Mouse (Mus musculus) Patski (cell line): ENCODE data around the gene Pde11a. TPM values are rescaled to one million over a fixed set of nuclear protein-coding genes. Genes with fewer than 3 reads are reported as not detected.

Source experiments
- ATAC-seq: fragments of 100-300 bp; one replicate; pipeline ENCODE4 v1.8.0; 2021
- CTCF ChIA-PET: fragments of 350-600 bp; sonication (Branson Sonifier 250); formaldehyde crosslinking; loops from one replicate; lab custom pipeline; 2022; ENCODE audit warnings: inconsistent platforms; lab: Charles Lee
- POLR2A ChIA-PET: fragments of 350-600 bp; sonication (Branson Sonifier 250); formaldehyde crosslinking; loops from one replicate; lab custom pipeline; 2022; ENCODE audit warnings: antibody characterized with exemption, inconsistent platforms; lab: Charles Lee
- DNase-seq: peaks from one replicate; pipeline ENCODE4 v3.0.0-alpha.2; 2011; ENCODE audit warnings: low read depth, low spot score
- H3K27me3 ChIP-seq: fragments of 371-371 bp; one replicate; pipeline ENCODE4 v1.5.1; 2021
- CTCF ChIP-seq: fragments of 100-300 bp; IDR thresholded peaks from one replicate; pipeline ENCODE4 v1.5.1; 2021
- in situ Hi-C: fragments of 300-500 bp; cut with MboI; formaldehyde crosslinking; loops from 3 replicates; pipeline ENCODE4 v1.11.1; 2018; ENCODE audit warnings: low pct_unique_long_range_greater_than_20kb, mixed read lengths
- polyA plus RNA-seq: library from polyadenylated mRNA; unstranded; gene quantifications from one replicate; pipeline ENCODE4 v1.2.3, GENCODE M21; 2021

Gene Pde11a
- polyA plus RNA-seq, 1 experiment from 2014 or later, result 0.04 TPM

DNA sequence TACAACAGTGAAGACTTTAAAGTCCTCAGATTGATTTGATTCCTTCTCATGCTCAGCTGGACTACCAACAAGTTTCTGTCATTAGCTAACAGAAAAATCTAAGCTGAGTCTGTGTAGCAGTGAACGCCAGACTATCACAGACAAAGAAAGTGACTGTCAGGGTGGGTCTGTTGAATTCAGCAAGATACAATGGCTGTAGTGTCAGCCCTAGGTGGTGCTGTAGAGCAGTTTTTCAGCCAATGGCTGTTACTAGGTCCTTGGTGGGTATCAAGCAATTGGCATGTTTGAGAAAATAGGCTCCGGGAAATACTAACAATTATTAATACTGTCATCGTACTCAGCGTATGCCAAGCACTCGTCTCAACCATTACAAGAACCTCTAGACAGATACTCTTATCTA is 274.5 kb downstream of the Pde11a start:
- in situ Hi-C loops, result no loop called here
- POLR2A ChIA-PET, result no interaction called here
- peak; percentile 59 for TF ChIP-seq CTCF
- no peak for ATAC-seq
- H3K27me3 ChIP-seq, result peaks cover 5% of the 10 kb centered on the region
- DNase-seq, result no peak
- CTCF ChIA-PET, result interaction anchor here (1.0 to 1.2 kb wide), 2 partner anchors 30 to 68 kb away, joined by 3 read pairs; no protein-coding TSS in a partner anchor

DNA sequence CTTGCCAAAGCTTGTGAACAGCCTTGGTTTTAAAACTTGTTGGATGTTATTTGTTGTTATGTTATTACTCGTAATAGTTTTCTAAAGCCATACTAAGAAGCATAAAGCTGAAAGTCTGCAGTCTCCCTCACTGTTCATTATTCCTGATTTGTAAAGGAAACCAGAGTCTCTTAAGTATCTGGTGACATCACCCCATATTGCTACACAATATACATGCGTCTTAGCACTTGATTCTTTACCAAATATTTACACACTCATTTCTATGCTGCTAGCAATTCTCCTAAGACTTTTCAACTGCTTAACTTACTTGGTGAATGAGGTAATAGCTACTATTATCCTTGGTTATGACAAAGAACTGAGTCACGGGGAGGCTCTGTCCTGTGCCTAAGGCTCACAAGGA is 278.4 kb downstream of the Pde11a start:
- no peak for ATAC-seq
- DNase-seq, result no peak
- H3K27me3 ChIP-seq, result peaks cover 30% of the 10 kb centered on the region
- CTCF ChIA-PET, result interaction anchor here (1.3 kb wide), 1 partner anchor 76 kb away, joined by 3 read pairs; no protein-coding TSS in a partner anchor
- in situ Hi-C loops, result no loop called here
- POLR2A ChIA-PET, result no interaction called here
- no peak for TF ChIP-seq CTCF

DNA sequence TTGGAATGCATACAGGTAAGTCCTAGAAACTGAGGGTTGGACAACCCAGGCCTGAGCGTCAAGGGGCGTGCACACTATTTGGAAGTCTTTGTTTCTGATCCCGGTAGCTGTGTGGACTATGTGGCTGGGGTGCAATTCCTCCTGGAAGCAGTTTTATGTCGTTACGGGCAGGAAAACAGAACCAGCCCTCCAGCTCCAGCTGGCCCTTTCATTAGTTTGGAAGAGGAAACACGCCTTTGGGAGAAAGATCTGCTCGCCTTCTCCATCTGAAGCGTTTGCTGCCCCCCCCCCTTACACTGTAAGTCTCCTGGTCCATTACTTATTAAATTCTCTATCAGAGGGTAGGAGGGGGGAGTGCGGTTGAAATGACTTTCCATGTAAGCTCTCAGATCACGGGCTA is 279.0 kb downstream of the Pde11a start:
- in situ Hi-C loops, result no loop called here
- no peak for ATAC-seq
- H3K27me3 ChIP-seq, result peaks cover 36% of the 10 kb centered on the region
- DNase-seq, result no peak
- ChIA-PET POLR2A (no interaction called here), CTCF (interaction anchor here (0.6 to 1.3 kb wide), 2 partner anchors 32 to 75 kb away, joined by 3 read pairs; no protein-coding TSS in a partner anchor)
- no peak for TF ChIP-seq CTCF

DNA sequence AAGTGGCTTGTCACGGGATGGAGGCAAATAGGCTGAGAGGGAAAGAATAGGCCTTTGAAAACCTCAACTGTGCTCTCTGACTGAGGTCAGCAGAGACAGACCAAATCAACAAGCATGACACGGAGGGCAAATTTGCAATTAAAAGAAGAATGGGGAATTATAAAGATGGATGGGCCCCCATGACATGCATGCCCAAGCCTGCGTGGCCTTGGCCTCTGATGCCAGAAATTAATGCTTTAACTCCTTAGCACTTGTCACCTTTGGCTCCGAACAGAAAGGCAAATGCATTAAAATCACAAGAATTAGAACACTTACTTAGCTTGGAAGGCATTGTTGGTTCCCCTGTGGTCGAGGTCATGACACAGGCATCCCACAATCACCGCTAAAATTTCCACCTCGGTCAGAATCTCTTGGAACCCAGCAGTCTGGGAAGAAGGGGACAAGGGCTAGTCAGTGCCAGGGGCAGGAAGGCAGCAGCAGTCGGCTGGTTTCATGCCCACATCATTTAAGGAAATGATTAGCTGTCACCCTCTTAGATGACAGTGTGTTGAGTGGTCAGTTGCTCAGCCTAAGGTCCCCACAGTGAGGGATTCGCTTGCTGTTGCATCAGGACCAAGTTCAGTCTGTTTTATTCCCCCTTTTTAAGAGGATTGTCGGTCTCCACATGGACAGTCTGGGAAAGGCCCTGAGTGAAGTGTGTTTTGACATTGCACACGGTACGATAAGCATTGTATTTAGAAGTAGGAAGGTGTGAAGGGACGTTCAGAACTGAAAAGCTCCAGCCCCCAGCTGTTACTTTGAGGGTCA is 279.7 kb downstream of the Pde11a start:
- CTCF ChIA-PET, result interaction anchor here (0.6 to 1.3 kb wide), 2 partner anchors 33 to 74 kb away, joined by 3 read pairs; no protein-coding TSS in a partner anchor
- peaks cover 43% of the 10 kb centered on the region for H3K27me3 ChIP-seq
- POLR2A ChIA-PET, result no interaction called here
- no peak for ATAC-seq
- TF ChIP-seq CTCF, result no peak
- no peak for DNase-seq
- in situ Hi-C loops, result no loop called here

DNA sequence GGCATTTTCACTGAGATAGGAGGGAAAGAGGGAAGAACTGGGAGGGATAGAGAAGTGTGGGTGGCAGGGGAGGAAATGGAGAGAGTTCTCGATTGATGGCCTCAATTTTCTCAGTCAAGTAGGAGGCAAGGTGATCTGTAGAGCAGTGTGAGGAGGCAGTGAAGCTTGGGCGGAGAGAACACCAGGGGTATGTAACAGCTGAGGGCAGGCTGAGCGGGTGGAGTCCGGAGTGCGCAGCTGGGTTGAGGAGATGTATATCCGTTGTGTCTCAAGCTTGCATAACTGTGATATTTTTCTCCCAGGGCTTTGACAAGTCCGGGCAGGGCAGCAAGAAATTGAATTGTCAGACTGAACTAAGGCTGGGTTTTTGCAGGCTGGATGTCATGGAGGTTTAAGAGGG is 281.0 kb downstream of the Pde11a start:
- DNase-seq, result no peak
- CTCF ChIA-PET, result no interaction called here
- in situ Hi-C loops, result no loop called here
- TF ChIP-seq CTCF, result no peak
- ATAC-seq, result no peak
- H3K27me3 ChIP-seq, result peaks cover 52% of the 10 kb centered on the region
- POLR2A ChIA-PET, result no interaction called here

DNA sequence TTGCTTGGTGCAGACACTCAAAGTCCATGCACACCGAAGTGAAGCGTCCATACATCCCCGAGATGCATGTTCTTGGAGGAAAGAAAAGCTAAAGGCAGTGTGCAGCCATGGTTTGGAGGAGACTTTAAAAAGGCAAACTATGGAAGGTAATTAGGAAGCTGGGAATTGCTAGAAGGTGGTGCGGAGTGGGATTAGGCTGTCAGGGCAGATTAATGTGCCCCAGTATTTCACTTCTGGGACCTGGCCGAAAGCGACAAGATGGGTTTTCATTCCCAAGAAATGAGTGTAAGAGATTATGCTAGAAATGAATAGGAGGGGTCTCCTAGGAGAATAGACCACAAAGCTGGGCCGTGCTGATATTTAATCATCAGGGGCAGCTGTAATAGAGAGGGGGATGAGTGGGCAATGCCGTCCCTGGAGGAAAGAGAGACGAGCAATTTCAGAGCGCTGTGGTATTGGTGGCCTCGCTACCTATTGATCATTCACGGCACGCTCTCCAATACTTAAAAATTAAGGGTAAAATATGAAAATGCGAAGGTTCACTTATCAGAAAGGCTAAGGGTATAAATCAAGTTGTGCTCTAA is 284.7 kb downstream of the Pde11a start:
- no peak for TF ChIP-seq CTCF
- POLR2A ChIA-PET, result interaction anchor here (0.5 kb wide), 1 partner anchor 16 kb away, joined by 3 read pairs; no protein-coding TSS in a partner anchor
- H3K27me3 ChIP-seq, result peaks cover 70% of the 10 kb centered on the region
- ATAC-seq (no peak), DNase-seq (no peak)
- CTCF ChIA-PET, result no interaction called here
- in situ Hi-C loops, result no loop called here

DNA sequence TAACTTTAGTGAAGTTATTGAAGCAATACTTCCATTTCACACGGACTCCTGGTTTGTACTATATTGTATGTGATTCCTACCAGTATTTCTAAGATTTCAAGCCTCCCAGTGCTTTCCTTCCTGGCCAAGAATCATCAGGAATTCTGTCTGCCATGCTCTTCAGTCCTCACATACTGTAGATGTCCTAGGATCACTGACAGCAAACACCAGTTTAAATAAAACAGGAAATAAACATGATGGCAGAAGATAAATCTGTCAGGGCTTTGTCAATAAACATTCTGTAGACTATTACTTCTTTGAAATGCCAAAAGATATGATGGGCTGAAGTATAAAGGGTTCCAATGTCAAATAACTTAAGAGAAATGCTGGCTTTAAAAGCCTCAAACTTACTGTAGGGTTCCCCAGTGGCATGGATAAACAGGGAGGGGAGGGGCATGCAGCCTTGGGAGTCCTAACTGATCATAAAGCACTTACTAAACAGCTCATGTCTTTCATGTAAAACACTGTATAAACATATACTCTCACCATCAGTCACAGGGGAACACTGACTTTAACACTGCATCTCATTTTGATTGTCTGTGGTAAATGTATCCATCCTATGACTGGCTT is 285.6 kb downstream of the Pde11a start:
- POLR2A ChIA-PET, result interaction anchor here (0.5 kb wide), 1 partner anchor 17 kb away, joined by 3 read pairs; no protein-coding TSS in a partner anchor
- in situ Hi-C loops, result no loop called here
- peaks cover 62% of the 10 kb centered on the region for H3K27me3 ChIP-seq
- CTCF ChIA-PET, result interaction anchor here (1.3 kb wide), 1 partner anchor 11 kb away, joined by 3 read pairs; no protein-coding TSS in a partner anchor
- DNase-seq (no peak), ATAC-seq (no peak)
- no peak for TF ChIP-seq CTCF

DNA sequence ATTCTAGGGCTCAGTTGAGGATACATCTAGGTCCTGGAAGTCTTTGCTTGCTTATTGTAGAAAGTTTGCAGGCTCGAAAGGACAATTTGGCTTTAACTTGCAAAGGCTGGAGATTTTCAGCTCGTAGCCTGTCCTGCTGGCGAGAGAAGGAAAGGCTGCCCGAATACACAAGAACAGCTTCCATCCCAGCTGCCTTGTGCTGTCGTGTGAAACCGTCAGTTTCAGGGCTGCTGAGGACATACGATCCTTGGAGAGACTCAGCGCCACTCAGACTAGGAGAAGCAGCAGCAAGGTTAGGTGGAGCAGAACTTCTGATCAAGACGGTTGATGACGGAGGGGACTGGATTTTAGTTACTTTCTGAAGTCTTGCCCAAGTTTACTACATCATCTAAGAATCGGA is 287.2 kb downstream of the Pde11a start:
- POLR2A ChIA-PET, result no interaction called here
- peaks cover 54% of the 10 kb centered on the region for H3K27me3 ChIP-seq
- in situ Hi-C loops, result no loop called here
- ATAC-seq, result no peak
- TF ChIP-seq CTCF, result no peak
- DNase-seq, result no peak
- CTCF ChIA-PET, result no interaction called here

DNA sequence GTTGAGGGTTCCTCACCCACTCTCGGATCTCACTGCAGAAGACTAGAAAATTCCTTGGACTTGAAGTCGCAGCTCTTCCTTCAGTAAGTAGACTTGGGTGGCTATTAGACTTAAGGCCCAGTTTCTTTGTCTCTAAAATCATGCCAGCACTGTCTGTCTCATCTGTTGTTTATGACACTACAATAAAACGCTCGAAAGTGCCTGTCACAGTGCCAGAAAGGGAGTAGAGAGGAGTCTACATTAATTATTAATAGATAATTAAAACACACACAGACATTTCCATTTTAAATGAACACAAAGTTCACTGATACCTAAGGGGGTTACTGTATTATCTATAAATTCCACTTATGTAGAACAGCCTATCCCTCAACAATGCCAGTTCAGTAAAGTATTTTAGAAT is 287.7 kb downstream of the Pde11a start:
- ChIA-PET CTCF (no interaction called here), POLR2A (no interaction called here)
- in situ Hi-C loops, result no loop called here
- H3K27me3 ChIP-seq, result peaks cover 52% of the 10 kb centered on the region
- DNase-seq, result no peak
- TF ChIP-seq CTCF, result no peak
- ATAC-seq, result no peak

DNA sequence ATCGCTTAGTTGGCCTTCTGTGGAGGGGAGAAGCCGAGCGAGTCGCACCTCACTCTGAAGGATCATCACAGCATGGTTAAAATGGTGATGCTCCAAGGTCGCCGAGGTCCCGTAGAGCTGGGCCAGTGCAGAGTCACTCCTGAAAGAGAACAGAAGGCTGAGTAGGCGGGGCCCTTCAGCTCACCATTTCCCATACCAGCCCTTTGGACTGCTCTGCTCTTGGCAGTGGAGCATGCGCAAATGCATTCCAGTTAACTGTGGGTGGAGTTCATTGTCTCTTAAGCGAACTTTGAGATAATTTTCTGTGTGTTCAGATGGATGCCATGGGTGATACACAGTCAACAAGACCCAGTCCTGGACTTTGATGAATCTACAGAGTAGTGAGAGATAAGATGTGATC is 288.5 kb downstream of the Pde11a start:
- DNase-seq, result no peak
- no peak for ATAC-seq
- peaks cover 44% of the 10 kb centered on the region for H3K27me3 ChIP-seq
- no peak for TF ChIP-seq CTCF
- ChIA-PET POLR2A (no interaction called here), CTCF (no interaction called here)
- in situ Hi-C loops, result no loop called here
